Mouse (Mus musculus) kidney, postnatal 4 days (tissue): ENCODE measurements around the gene Neb.
A peak's percentile ranks its signal among the peaks of the same experiment; 100 is the strongest.

ENCODE experiments used
- DNase-seq, 2 experiments: peaks; one replicate each; pipeline ENCODE4 v3.0.0; 2021; ENCODE audit warnings: mixed read lengths in 2 of 2

Gene Neb

GRCm38 (mm10) chr2:52372480-52372879 is 5.8 kb downstream of the Neb start:
- DNase-seq, result peak in 1 of 2 experiments; percentile 38

GRCm38 (mm10) chr2:52372080-52372479 is 6.2 kb downstream of the Neb start:
- no peak for DNase-seq

- DNase-seq, result peak in 1 of 2 experiments; percentile 41
Measured at GRCm38 (mm10) chr2:52371066-52371465, 7.2 kb downstream of the Neb start.

GRCm38 (mm10) chr2:52369622-52370021 is 8.7 kb downstream of the Neb start:
- DNase-seq, result no peak

GRCm38 (mm10) chr2:52367665-52368064 is 10.6 kb downstream of the Neb start:
- DNase-seq, result no peak

GRCm38 (mm10) chr2:52367248-52367647 is 11.0 kb downstream of the Neb start:
- DNase-seq, result no peak

- DNase-seq, result no peak
Measured at GRCm38 (mm10) chr2:52361086-52361485, 17.2 kb downstream of the Neb start.

- no peak for DNase-seq
Measured at GRCm38 (mm10) chr2:52359722-52360121, 18.6 kb downstream of the Neb start.

GRCm38 (mm10) chr2:52358156-52358555 is 20.1 kb downstream of the Neb start:
- DNase-seq, result no peak

- no peak for DNase-seq
Measured at GRCm38 (mm10) chr2:52351029-52351428, 27.2 kb downstream of the Neb start.

GRCm38 (mm10) chr2:52340990-52341389 is 37.3 kb downstream of the Neb start:
- no peak for DNase-seq

- DNase-seq, result no peak
Measured at GRCm38 (mm10) chr2:52335556-52335955, 42.7 kb downstream of the Neb start.

GRCm38 (mm10) chr2:52335087-52335486 is 43.2 kb downstream of the Neb start:
- DNase-seq, result no peak

GRCm38 (mm10) chr2:52333535-52333934 is 44.7 kb downstream of the Neb start:
- DNase-seq, result no peak

GRCm38 (mm10) chr2:52331761-52332160 is 46.5 kb downstream of the Neb start:
- no peak for DNase-seq

GRCm38 (mm10) chr2:52327244-52327815 is 50.9 kb downstream of the Neb start:
- DNase-seq, result no peak

GRCm38 (mm10) chr2:52321866-52322265 is 56.4 kb downstream of the Neb start:
- no peak for DNase-seq

- no peak for DNase-seq
Measured at GRCm38 (mm10) chr2:52320175-52320574, 58.1 kb downstream of the Neb start.

- no peak for DNase-seq
Measured at GRCm38 (mm10) chr2:52319020-52319567, 59.2 kb downstream of the Neb start.

GRCm38 (mm10) chr2:52317471-52317870 is 60.8 kb downstream of the Neb start:
- DNase-seq, result no peak

- no peak for DNase-seq
Measured at GRCm38 (mm10) chr2:52315737-52316136, 62.5 kb downstream of the Neb start.

GRCm38 (mm10) chr2:52314922-52315730 is 63.1 kb downstream of the Neb start:
- DNase-seq, result no peak

- DNase-seq, result no peak
Measured at GRCm38 (mm10) chr2:52310757-52311156, 67.5 kb downstream of the Neb start.

GRCm38 (mm10) chr2:52306635-52307034 is 71.6 kb downstream of the Neb start:
- no peak for DNase-seq
